Mouse (Mus musculus): Measurements from ENCODE around the gene Cxadr.

GRCm38 (mm10) chr16:78301183-78301830 is at the start of gene Cxadr:
- TF ChIP-seq MYOG (IDR thresholded peaks at IDR 0.05; ENCODE audit: control insufficient read depth in 1 of 3, insufficient read depth in 1 of 3, insufficient read length in 2 of 3, low read depth in 2 of 3) (no peak), TCF3 (IDR thresholded peaks at IDR 0.05; ENCODE audit: insufficient read length, low read depth) (no peak), MAX (IDR thresholded peaks at IDR 0.05; ENCODE audit: low read depth) (no peak), SRF (IDR thresholded peaks at IDR 0.05; ENCODE audit: control insufficient read depth, insufficient read length, low read depth) (no peak), POLR2A (IDR thresholded peaks at IDR 0.05; ENCODE audit: insufficient read length, low read depth) (no peak), POLR2AphosphoS2 (IDR thresholded peaks at IDR 0.05; ENCODE audit: insufficient read length, low read depth) (no peak), E2F4 (IDR thresholded peaks at IDR 0.05; ENCODE audit: insufficient read depth) (no peak)
